Mouse (Mus musculus) ES-Bruce4 (cell line): ENCODE results near the gene Cux1.

Experiments used
- CTCF ChIP-seq: IDR thresholded peaks from one replicate; pipeline ENCODE4 v1.8.1; 2011; ENCODE audit warnings: low read depth, low read length
- POLR2A ChIP-seq: IDR thresholded peaks from one replicate; pipeline ENCODE4 v1.8.1; 2011; ENCODE audit warnings: low read length; ENCODE audit not compliant: insufficient read depth

DNA sequence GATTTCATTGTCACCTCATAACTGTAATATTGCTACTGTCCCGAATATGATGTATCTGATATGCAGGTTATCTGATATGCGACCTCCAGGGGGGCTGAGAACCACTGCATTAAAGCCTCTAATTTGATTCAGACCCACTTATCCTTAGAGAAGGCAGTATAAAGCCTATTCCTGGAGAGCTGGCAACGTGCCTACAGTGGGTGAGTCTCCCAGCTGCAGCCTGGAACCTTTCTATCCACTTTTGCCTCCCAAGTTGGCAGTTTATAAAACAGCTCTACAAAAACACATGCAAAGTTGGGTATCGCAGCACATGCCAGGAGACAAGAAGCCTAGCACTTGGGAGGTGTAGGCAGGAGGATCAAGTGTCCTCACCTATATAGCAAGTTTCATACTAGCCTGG, 303.9 kb downstream of the Cux1 start:
- TF ChIP-seq CTCF (no peak), POLR2A (no peak)
